Comparison of ENCODE assay signal across 21 mouse cellular contexts in the genomic region with DNA sequence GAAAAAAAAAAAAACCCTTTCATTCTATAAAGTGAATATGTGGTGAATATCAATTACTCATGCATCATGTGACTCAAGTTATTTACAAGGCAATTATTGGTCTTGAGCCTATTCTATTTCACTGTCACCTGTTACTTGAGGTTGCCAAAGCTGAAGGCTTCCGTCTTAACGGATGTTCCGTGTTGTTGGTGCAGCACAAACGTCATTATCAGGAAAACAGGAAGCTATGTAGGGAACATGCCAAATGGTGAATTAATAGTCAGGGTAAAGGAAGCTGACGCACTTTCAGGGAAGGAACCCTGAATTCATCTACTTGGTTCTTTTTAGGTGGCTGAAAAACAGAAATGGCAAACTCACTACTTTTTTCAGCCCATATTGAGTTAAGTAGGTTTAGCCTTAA. TPM values are rescaled to one million over a fixed set of nuclear protein-coding genes. Genes with fewer than 3 reads are reported as not detected.
A peak's percentile ranks its signal among the peaks of the same experiment; 100 is the strongest.
DNase-seq lines count a peak whose midpoint lies in the region; ATAC-seq and TF ChIP-seq lines count a peak whose summit lies in the region.
"Had no signal": no experiment of that assay in that cellular context is flagged by ENCODE, and none has a peak within 500 bp of the region (broad histone marks: within the 10 kb centered on the region; RNA-seq: fewer than 3 reads in every experiment).

No protein-coding gene starts in this region.

- no peaks in the 10 kb centered on the region for H3K4me1 ChIP-seq in heart, postnatal 0 days (ENCODE audit: control insufficient read depth, insufficient read depth)
- H3K4me1 ChIP-seq in liver, postnatal 0 days (ENCODE audit: insufficient read depth) = peaks cover 4% of the 10 kb centered on the region; the same call in 1 of the 2 replicates
- no peaks in the 10 kb centered on the region for H3K4me1 ChIP-seq in midbrain, embryonic 13.5 days (replicated peaks)
- H3K4me1 ChIP-seq: embryonic facial prominence, embryonic 15.5 days; forebrain, embryonic 12.5 days; hindbrain, embryonic 13.5 days; neural tube, embryonic 15.5 days had no signal

- no peak overlapping the region for H3K4me2 ChIP-seq in heart, postnatal 0 days (ENCODE audit: low read depth, low read length)
- no peak overlapping the region for H3K4me2 ChIP-seq in liver, postnatal 0 days (ENCODE audit: low read depth, low read length)
- no peak overlapping the region for H3K4me2 ChIP-seq in myocyte (ENCODE audit: low read depth)
- H3K4me2 ChIP-seq in midbrain, embryonic 13.5 days (replicated peaks) = no peak overlapping the region
- H3K4me2 ChIP-seq: embryonic facial prominence, embryonic 15.5 days; forebrain, embryonic 12.5 days; hindbrain, embryonic 13.5 days; liver, embryonic 12.5 days; midbrain, embryonic 11.5 days; neural tube, embryonic 15.5 days had no signal

- TF ChIP-seq POLR2A in myocyte (IDR thresholded peaks at IDR 0.05; ENCODE audit: insufficient read length, low read depth) = no peak

- H3K4me3 ChIP-seq in heart, postnatal 0 days (ENCODE audit: low read depth, low read length) = no peak overlapping the region
- H3K4me3 ChIP-seq in liver, postnatal 0 days (ENCODE audit: low read depth, low read length) = no peak overlapping the region
- no peak overlapping the region for H3K4me3 ChIP-seq in myocyte
- no peak overlapping the region for H3K4me3 ChIP-seq in midbrain, embryonic 13.5 days (replicated peaks)
- H3K4me3 ChIP-seq: embryonic facial prominence, embryonic 15.5 days; forebrain, embryonic 12.5 days; hindbrain, embryonic 13.5 days; liver, embryonic 12.5 days; neural tube, embryonic 15.5 days had no signal

- TF ChIP-seq CTCF in heart, postnatal 0 days (IDR thresholded peaks at IDR 0.05; ENCODE audit: low read depth) = no peak
- TF ChIP-seq CTCF in liver, postnatal 0 days (IDR thresholded peaks at IDR 0.05; ENCODE audit: low read depth) = no peak

- WGBS in heart, postnatal 0 days = 63% methylated on average over 5 of the region's 5 CpGs
- 35% methylated on average over 5 of the region's 5 CpGs for WGBS in liver, postnatal 0 days (ENCODE audit: insufficient replicate concordance)
- WGBS in midbrain, embryonic 13.5 days = 90% methylated on average over 5 of the region's 5 CpGs

- H3K9ac ChIP-seq in heart, postnatal 0 days (replicated peaks; ENCODE audit: low read depth, low read length) = no peak overlapping the region
- H3K9ac ChIP-seq in liver, postnatal 0 days (replicated peaks) = no peak overlapping the region
- H3K9ac ChIP-seq in midbrain, embryonic 13.5 days (replicated peaks) = no peak overlapping the region
- H3K9ac ChIP-seq: embryonic facial prominence, embryonic 15.5 days; forebrain, embryonic 12.5 days; hindbrain, embryonic 13.5 days; liver, embryonic 12.5 days; neural tube, embryonic 15.5 days had no signal

- no peaks in the 10 kb centered on the region for H3K27me3 ChIP-seq in heart, postnatal 0 days (ENCODE audit: control insufficient read depth, insufficient read depth, low read length)
- H3K27me3 ChIP-seq in liver, postnatal 0 days (ENCODE audit: insufficient read depth, low read length) = no peaks in the 10 kb centered on the region
- no peaks in the 10 kb centered on the region for H3K27me3 ChIP-seq in myocyte (ENCODE audit: control insufficient read depth, insufficient read depth, insufficient read length)
- no peaks in the 10 kb centered on the region for H3K27me3 ChIP-seq in midbrain, embryonic 13.5 days
- H3K27me3 ChIP-seq: embryonic facial prominence, embryonic 15.5 days; forebrain, embryonic 12.5 days; hindbrain, embryonic 13.5 days; liver, embryonic 12.5 days; neural tube, embryonic 15.5 days had no signal

- H3K9me3 ChIP-seq in heart, postnatal 0 days (replicated peaks; ENCODE audit: control insufficient read depth, low read length) = no peaks in the 10 kb centered on the region
- no peaks in the 10 kb centered on the region for H3K9me3 ChIP-seq in liver, postnatal 0 days (ENCODE audit: low read length)
- no peaks in the 10 kb centered on the region for H3K9me3 ChIP-seq in midbrain, embryonic 13.5 days
- H3K9me3 ChIP-seq: embryonic facial prominence, embryonic 15.5 days; forebrain, embryonic 12.5 days; G1E; hindbrain, embryonic 13.5 days; liver, embryonic 12.5 days; neural tube, embryonic 15.5 days had no signal

- intact Hi-C loops in heart, postnatal 25 days (cut with DNase I) = no loop called here

- peak; percentile 89 for TF ChIP-seq EP300 in heart, postnatal 0 days (IDR thresholded peaks at IDR 0.05; ENCODE audit: low read depth)
- TF ChIP-seq EP300 in liver, postnatal 0 days (IDR thresholded peaks at IDR 0.05; ENCODE audit: low read depth) = peak; percentile 87

- no peak overlapping the region for H3ac ChIP-seq in myocyte (ENCODE audit: control insufficient read depth, insufficient read length)

- no peak for ATAC-seq in heart, postnatal 0 days (ENCODE audit: insufficient read depth, low read depth)
- ATAC-seq in liver, postnatal 0 days = 0 out of 2 replicates have a peak, but pooled peaks have one; percentile 38
- ATAC-seq in common myeloid progenitor, adult 5-6 weeks (replicated peaks; ENCODE audit: low read depth, poor library complexity, severe bottlenecking) = peak; percentile 66
- no peak for ATAC-seq in midbrain, embryonic 13.5 days
- ATAC-seq: liver, embryonic 12.5 days had no signal

- no peak overlapping the region for H3K27ac ChIP-seq in heart, postnatal 0 days (ENCODE audit: low read depth)
- no peak overlapping the region; the same call in 1 of the 2 replicates for H3K27ac ChIP-seq in liver, postnatal 0 days (ENCODE audit: low read depth)
- no peak overlapping the region for H3K27ac ChIP-seq in midbrain, embryonic 13.5 days
- H3K27ac ChIP-seq: embryonic facial prominence, embryonic 15.5 days; forebrain, embryonic 12.5 days; hindbrain, embryonic 13.5 days; liver, embryonic 12.5 days; neural tube, embryonic 15.5 days had no signal

- peak; percentile 33 for DNase-seq in heart, postnatal 0 days (ENCODE audit: low spot score)
- DNase-seq in heart, postnatal 25 days (ENCODE audit: low spot score) = no peak
- no peak for DNase-seq in liver, postnatal 0 days
- DNase-seq in liver = no peak
- DNase-seq: cerebellum, postnatal 10 days; embryo, embryonic 11 days; layer of hippocampus, postnatal 36 days; lung, postnatal 14 days; retina, postnatal 1 day; right cerebral cortex, postnatal 4 days; thymus, postnatal 36 days had no signal

- no peaks in the 10 kb centered on the region for H3K79me2 ChIP-seq in myocyte (ENCODE audit: control insufficient read depth, insufficient read depth)

- no peaks in the 10 kb centered on the region for H3K36me3 ChIP-seq in heart, postnatal 0 days (replicated peaks; ENCODE audit: control insufficient read depth, insufficient read depth, low read length)
- H3K36me3 ChIP-seq in liver, postnatal 0 days (replicated peaks; ENCODE audit: insufficient read depth, low read length) = no peaks in the 10 kb centered on the region
- no peaks in the 10 kb centered on the region for H3K36me3 ChIP-seq in myocyte (ENCODE audit: control insufficient read depth, insufficient read depth)
- no peaks in the 10 kb centered on the region for H3K36me3 ChIP-seq in midbrain, embryonic 13.5 days
- H3K36me3 ChIP-seq: embryonic facial prominence, embryonic 15.5 days; forebrain, embryonic 12.5 days; hindbrain, embryonic 13.5 days; neural tube, embryonic 15.5 days had no signal

TF ChIP-seq in myocyte, 11 proteins besides CTCF, POLR2A, EP300 and RAD21:
- TF ChIP-seq MAX (IDR thresholded peaks at IDR 0.05; ENCODE audit: low read depth) = no peak
- no peak for TF ChIP-seq MYOD1 (IDR thresholded peaks at IDR 0.05; ENCODE audit: control insufficient read depth in 1 of 3, insufficient read length in 2 of 3, low read depth in 2 of 3)
- peak; percentile 44 for TF ChIP-seq USF1 (IDR thresholded peaks at IDR 0.05; ENCODE audit: low read depth)

RNA-seq across cellular contexts. Expression of gene Babam2, which starts 30.0 kb away (rescaled TPM):
- 46.5 and 51.3 TPM in 2 replicates for total RNA-seq in heart, postnatal 0 days (2014; rRNA removed; ENCODE audit: low replicate concordance)
- 39.1 and 39.5 TPM in 2 replicates for polyA plus RNA-seq in heart, postnatal 0 days (2015; fragmentation: Nextera tagmentation; extraction: Ambion mirVana)
- total RNA-seq in heart, postnatal 25 days (2021) = 10 to 100 TPM; 31.2 to 32.1 TPM
- polyA plus RNA-seq in liver, postnatal 0 days (2015; fragmentation: Nextera tagmentation; extraction: Ambion mirVana) = 22.1 and 25.2 TPM in 2 replicates
- 38.9 and 60.6 TPM in 2 replicates for total RNA-seq in common myeloid progenitor, adult 5-6 weeks (2017)
- polyA plus RNA-seq in myocyte (2012; fragmentation: generic; extraction: Trizol) = 77.2 TPM
- polyA plus RNA-seq in midbrain, embryonic 13.5 days (2015; fragmentation: Nextera tagmentation; extraction: Ambion mirVana) = 63.4 and 64.7 TPM in 2 replicates

RNA-seq across cellular contexts. Expression of gene Rbks, which starts 30.0 kb away (rescaled TPM):
- total RNA-seq in heart, postnatal 0 days (2014; rRNA removed; ENCODE audit: low replicate concordance) = 0.53 and 0.58 TPM in 2 replicates
- polyA plus RNA-seq in heart, postnatal 0 days (2015; fragmentation: Nextera tagmentation; extraction: Ambion mirVana) = 9.1 and 9.4 TPM in 2 replicates
- total RNA-seq in heart, postnatal 25 days (2021) = 1 to 10 TPM; 2.7 to 4.4 TPM
- polyA plus RNA-seq in liver, postnatal 0 days (2015; fragmentation: Nextera tagmentation; extraction: Ambion mirVana) = 23.4 and 24.1 TPM in 2 replicates
- total RNA-seq in common myeloid progenitor, adult 5-6 weeks (2017) = 9.6 and 16.8 TPM in 2 replicates
- 2.0 TPM for polyA plus RNA-seq in myocyte (2012; fragmentation: generic; extraction: Trizol)
- 1.7 and 2.2 TPM in 2 replicates for polyA plus RNA-seq in midbrain, embryonic 13.5 days (2015; fragmentation: Nextera tagmentation; extraction: Ambion mirVana)

Comparison
In these comparisons a context has a peak if more than half of its experiments do, and no peak if none do; other contexts are left out.
1. ATAC-seq: peak in liver, postnatal 0 days (single experiment) and common myeloid progenitor, adult 5-6 weeks (single experiment); none in heart, postnatal 0 days (single experiment) and midbrain, embryonic 13.5 days (single experiment).